Mouse (Mus musculus): ENCODE data around the gene Exog.

The Exog gene

DNA sequence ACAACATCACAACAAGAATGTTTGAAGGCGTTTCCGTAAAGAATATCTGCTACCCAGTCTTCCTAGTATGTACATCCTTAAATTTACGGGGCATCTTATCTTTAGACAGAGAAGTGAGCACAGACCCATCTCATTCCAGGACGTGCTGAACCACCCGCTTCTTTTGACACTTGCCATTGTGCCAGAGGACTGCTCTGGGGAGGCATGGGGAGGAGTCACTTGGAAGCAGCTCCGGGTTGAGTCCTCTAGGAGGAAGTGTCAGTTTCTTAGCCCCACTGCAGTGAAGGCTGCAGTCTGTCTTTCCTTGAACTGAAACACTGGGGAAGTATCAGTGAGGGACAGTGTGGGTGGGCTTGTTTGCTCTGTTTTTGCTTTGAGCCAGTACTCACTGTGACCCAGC lies 994 bp downstream of the Exog start:
- in situ Hi-C loops (cut with MboI; ENCODE audit: unreplicated experiment in 2 of 2): no loop called here

GRCm38 (mm10) chr9:119455967-119456366 lies 11.2 kb downstream of the Exog start:
- in situ Hi-C loops (cut with MboI; ENCODE audit: unreplicated experiment in 2 of 2): loop anchor here (5.0 to 25.0 kb wide), 3 partner anchors 296 to 631 kb away; partner anchors contain the start of genes Ccr8 (in 2 of the 2) and Wdr48 (in 1 of the 2)

- in situ Hi-C loops (cut with MboI; ENCODE audit: unreplicated experiment in 2 of 2): loop anchor here (5.0 to 25.0 kb wide), 3 partner anchors 295 to 630 kb away; partner anchors contain the start of genes Ccr8 (in 2 of the 2) and Wdr48 (in 1 of the 2)
Measured at GRCm38 (mm10) chr9:119457122-119457521, 12.4 kb downstream of the Exog start.

- in situ Hi-C loops (cut with MboI; ENCODE audit: unreplicated experiment in 2 of 2): loop anchor here (5.0 to 25.0 kb wide), 4 partner anchors 124 to 627 kb away; partner anchors contain the start of genes Ccr8 (in 2 of the 2) and Wdr48 (in 1 of the 2)
Measured at GRCm38 (mm10) chr9:119460410-119460809, 15.7 kb downstream of the Exog start.

DNA sequence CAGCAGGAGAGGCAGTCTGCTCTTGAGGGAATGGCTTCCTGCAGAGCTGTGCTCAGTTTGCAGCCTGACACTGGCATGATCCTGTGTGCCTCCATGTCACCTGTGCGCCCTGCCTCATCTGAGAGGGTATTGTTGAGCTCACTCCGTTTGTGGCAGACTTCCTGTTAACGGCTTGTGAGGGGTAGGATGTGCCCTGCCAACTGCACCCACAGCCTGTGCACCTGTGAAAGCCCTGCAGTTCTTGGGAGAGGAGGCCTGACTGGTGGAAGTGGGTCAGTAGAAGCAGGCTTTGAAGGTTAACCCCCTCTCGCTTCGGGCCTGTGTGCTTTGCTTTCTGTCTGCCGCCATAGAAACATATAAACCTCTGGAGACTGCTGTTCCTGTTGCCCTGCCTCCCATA lies 20.3 kb downstream of the Exog start:
- in situ Hi-C loops (cut with MboI; ENCODE audit: unreplicated experiment in 2 of 2): loop anchor here (10.0 to 25.0 kb wide), 3 partner anchors 120 to 622 kb away; partner anchors contain the start of genes Ccr8 (in 2 of the 2) and Wdr48 (in 1 of the 2)

DNA sequence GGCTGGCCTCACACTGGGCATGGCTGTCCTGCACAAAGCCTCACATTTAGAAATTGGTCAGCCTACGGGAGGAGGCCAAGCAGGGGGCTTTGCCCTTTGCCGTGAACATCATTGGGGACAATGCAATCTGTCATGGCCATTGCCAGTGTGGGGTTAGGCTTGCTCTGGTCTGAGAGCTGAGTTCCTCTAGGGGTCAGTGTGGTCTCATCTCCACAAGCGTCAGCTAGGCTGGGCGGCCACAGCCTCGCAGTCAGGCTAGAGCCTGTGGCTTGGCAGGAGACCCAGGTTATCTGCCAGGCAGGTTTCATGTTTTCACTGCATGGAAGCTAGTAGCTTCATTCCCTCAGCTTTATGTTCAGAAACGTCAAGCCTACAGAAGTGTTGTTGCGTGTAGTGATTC lies 20.9 kb downstream of the Exog start:
- in situ Hi-C loops (cut with MboI; ENCODE audit: unreplicated experiment in 2 of 2): loop anchor here (10.0 to 25.0 kb wide), 3 partner anchors 119 to 622 kb away; partner anchors contain the start of genes Ccr8 (in 2 of the 2) and Wdr48 (in 1 of the 2)

- in situ Hi-C loops (cut with MboI; ENCODE audit: unreplicated experiment in 2 of 2): loop anchor here (10.0 to 25.0 kb wide), 3 partner anchors 115 to 617 kb away; partner anchors contain the start of genes Ccr8 (in 2 of the 2) and Wdr48 (in 1 of the 2)
Measured at GRCm38 (mm10) chr9:119469691-119470353, 25.1 kb downstream of the Exog start.

GRCm38 (mm10) chr9:119472412-119472918 lies 27.7 kb downstream of the Exog start:
- in situ Hi-C loops (cut with MboI; ENCODE audit: unreplicated experiment in 2 of 2): loop anchor here (25.0 kb wide), 1 partner anchor 615 kb away; the partner anchor contains the start of gene Ccr8 (in 2 of the 2)

DNA sequence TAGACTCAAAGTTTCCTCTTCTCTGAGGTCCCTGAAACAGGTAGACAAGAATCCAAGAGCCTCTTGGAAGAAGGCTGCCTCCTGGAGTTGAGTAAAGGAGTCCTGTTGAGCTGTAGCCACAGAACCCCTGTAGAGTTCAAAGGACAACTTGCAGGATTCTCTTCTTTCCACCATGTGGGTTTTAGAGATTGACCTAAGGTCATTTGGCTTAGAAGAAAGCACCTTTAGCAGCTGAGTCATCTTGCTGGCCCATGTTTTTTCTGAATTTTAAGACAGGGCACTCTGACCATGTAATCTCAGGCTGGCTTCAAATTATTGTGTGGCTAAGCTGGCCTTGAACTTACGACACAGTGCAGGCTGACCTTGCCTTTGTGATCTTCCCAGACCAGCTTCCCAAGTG lies 28.3 kb downstream of the Exog start:
- in situ Hi-C loops (cut with MboI; ENCODE audit: unreplicated experiment in 2 of 2): loop anchor here (25.0 kb wide), 1 partner anchor 614 kb away; the partner anchor contains the start of gene Ccr8 (in 2 of the 2)

DNA sequence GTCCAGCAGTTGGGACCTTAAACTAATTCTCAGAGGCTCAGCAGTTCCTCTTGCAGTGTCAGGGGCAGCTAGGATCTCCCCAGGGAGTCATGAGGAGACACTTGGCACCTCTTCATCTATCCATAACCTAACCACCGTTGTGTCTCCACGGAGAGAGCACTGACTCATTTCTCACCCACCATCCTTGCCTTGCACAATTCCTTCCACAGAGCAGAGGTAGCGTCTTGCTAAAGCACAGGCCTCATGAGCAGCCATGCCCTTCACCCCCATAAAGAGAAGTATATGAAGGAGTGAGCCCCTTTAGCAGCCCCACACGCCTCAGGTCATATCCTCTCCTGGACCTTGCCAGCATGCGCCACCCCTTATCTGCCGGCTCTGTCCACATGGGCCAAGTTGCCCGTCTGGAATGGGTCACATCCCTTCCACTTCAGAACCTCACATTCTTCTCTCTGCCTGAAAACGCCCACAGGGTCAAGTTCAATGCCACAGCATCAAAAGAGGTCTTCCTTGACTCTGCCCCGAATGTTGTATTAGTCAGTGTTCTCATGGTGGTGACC lies 28.9 kb downstream of the Exog start:
- in situ Hi-C loops (cut with MboI; ENCODE audit: unreplicated experiment in 2 of 2): loop anchor here (25.0 kb wide), 1 partner anchor 614 kb away; the partner anchor contains the start of gene Ccr8 (in 2 of the 2)

GRCm38 (mm10) chr9:119474717-119475611 lies 30.2 kb downstream of the Exog start:
- in situ Hi-C loops (cut with MboI; ENCODE audit: unreplicated experiment in 2 of 2): loop anchor here (25.0 kb wide), 1 partner anchor 612 kb away; the partner anchor contains the start of gene Ccr8 (in 2 of the 2)

DNA sequence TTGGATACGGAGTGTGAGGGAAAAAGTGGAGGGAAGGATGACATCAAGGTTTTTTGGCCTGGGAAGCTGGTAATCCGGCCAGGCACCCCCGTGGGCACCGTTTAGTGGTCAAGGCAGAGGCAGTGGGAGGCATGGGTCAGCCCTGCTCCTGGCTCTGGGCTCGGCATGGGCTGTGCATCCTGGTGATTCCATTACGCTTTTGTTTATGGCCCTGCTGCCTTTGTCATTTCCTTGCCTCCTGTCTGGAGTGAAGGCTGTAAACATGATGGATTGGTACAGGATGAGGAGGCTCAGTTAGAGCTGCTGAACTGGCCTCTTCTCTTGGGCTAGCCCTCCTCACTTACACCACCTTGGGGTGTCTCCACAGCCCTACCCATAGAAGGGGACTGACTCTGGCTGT lies 33.0 kb downstream of the Exog start:
- in situ Hi-C loops (cut with MboI; ENCODE audit: unreplicated experiment in 2 of 2): no loop called here

DNA sequence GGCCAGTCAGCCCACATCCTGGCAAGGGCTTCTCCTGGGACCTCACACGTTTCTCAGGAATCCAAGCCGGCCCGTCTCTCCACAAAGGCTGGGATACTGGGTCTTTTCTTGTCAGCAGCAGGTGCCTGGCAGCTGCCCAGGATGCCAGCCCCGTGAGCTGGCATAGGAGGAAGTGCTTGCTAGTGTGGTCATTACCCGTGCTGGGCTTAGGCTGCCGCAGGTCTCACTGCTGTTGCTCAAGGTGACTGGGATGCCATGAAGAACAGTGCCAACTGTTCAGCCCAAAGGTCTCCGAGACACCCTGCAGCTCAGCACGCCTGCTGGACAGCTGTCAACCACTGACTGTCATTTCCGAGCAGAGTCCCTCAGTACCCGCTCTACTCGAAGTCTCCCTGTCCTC lies 33.6 kb downstream of the Exog start:
- in situ Hi-C loops (cut with MboI; ENCODE audit: unreplicated experiment in 2 of 2): no loop called here

DNA sequence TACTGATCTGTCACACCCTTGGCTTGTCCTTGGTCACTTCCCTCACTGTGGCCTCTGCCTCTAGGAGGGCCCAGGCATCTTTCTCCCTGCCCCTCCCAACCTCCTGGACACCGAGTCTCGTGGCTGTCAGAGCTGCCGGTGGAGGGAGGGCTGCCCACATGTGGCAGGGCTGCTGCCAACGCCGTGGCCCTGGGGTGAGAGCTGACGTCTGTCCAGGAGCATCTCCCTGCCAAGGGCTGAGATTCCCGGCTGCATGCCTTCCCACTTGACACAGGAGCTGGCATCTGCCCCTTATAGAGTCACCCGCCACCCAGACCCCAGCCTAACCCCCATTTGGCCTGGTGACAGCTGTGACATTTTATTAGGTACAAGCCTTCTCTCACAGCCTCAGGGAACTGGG lies 34.6 kb downstream of the Exog start:
- in situ Hi-C loops (cut with MboI; ENCODE audit: unreplicated experiment in 2 of 2): no loop called here

- in situ Hi-C loops (cut with MboI; ENCODE audit: unreplicated experiment in 2 of 2): no loop called here
Measured at GRCm38 (mm10) chr9:119481612-119482011, 36.9 kb downstream of the Exog start.

- in situ Hi-C loops (cut with MboI; ENCODE audit: unreplicated experiment in 2 of 2): no loop called here
Measured at GRCm38 (mm10) chr9:119483554-119484353, 39.0 kb downstream of the Exog start.

GRCm38 (mm10) chr9:119484420-119484819 lies 39.7 kb downstream of the Exog start:
- in situ Hi-C loops (cut with MboI; ENCODE audit: unreplicated experiment in 2 of 2): no loop called here

DNA sequence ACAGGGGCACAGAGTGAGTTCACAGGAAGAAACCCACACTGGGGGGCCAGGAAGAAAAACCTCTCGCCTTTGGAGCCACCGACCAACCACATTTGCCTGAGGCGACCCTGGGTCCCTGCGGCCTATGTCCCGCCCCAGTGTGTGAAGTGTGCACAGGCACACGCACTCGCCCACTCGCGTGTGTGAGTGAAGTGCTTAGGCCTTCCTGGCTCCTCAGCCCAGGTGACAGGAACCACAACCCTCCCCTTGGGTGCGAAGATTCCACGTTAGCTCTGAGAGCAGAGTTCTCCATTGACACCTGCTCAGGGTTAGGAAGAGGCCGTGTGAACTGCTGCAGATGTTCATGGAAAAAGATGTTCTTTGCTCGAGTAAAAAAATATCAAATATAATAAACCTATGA lies 40.1 kb downstream of the Exog start:
- in situ Hi-C loops (cut with MboI; ENCODE audit: unreplicated experiment in 2 of 2): no loop called here

DNA sequence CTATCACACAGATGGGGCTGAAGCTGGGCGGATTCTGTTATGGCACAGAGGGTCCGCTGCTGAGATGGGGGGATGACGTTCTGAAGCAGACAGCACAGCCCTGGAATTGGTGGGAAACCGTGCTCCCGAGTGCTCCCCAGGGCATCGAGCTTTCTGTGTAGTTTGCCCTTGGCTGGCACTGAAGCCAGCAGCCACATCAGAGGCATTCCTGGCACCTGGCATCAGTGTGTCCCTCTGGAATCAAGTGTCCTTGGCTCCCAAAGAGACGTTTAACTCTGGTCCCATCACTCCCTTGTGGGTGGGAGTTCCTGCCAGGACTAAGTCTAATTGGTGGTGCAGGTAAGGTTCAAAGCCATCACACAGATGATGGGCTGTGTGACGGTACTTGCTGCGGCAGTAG lies 51.6 kb downstream of the Exog start:
- in situ Hi-C loops (cut with MboI; ENCODE audit: unreplicated experiment in 2 of 2): no loop called here
